Mouse (Mus musculus) liver, adult 2 months (tissue): ENCODE measurements at regions not wholly inside any gene's neighbourhood (a gene's known extent, or its start where the extent isn't known, plus 50 kb on each side); places are given as distances from the start of the nearest gene placed in this dataset.

Experiments used
- CTCF ChIP-seq: fragments of 200-500 bp; IDR thresholded peaks from 2 replicates; pipeline ENCODE4 v1.5.1; 2011; ENCODE audit warnings: low read depth, low read length, control low read depth
- POLR2A ChIP-seq: fragments of 200-500 bp; IDR thresholded peaks from 2 replicates; pipeline ENCODE4 v1.6.1; 2011; ENCODE audit warnings: low read length, control low read depth; ENCODE audit not compliant: insufficient read depth; ENCODE audit errors: extremely low read depth

DNA sequence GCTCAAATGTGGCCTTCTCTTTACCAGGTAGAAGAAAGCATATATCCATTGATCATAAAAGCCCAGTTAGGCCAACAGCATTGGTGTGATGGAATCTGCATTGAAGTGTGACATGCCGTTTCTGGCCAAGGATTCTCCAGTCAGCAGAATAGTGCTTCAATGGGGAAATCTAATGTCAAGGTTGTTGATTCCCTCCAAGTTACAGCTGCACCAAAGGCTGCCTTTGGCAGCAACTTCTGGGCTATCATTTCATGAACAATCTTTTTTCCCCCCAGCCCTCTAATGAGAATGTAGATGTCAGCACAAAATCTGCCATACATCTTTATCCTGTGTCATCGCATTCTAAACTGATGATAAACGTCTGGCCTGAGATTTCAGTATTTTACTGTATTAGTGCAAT is 149.2 kb upstream of the Etaa1 start:
- TF ChIP-seq CTCF: no peak
- TF ChIP-seq POLR2A: no peak
